Mouse (Mus musculus) heart, adult 9 months (tissue): ENCODE data around the gene Lat.
"Not testable (repeated sequence)": the region's sequence is repeated elsewhere in the genome, so short reads cannot be mapped to it uniquely, and the experiment has no call there.

Source experiments
- DNase-seq, 2 experiments: peaks; one replicate each; pipeline ENCODE4 v3.0.0; 2022; ENCODE audit warnings: low spot score in 2 of 2

Lat gene

GRCm38 (mm10) chr7:126369393-126369792 lies at the start of gene Lat:
Lat (minus strand) TSS chr7:126369570.
- no peak for DNase-seq

GRCm38 (mm10) chr7:126418496-126418895 lies 49.1 kb upstream of the Lat start:
- DNase-seq: no peak

- DNase-seq: no peak
Measured at GRCm38 (mm10) chr7:126417606-126418005, 48.2 kb upstream of the Lat start.

- no peak for DNase-seq
Measured at GRCm38 (mm10) chr7:126417045-126417444, 47.7 kb upstream of the Lat start.

GRCm38 (mm10) chr7:126416615-126417014 lies 47.2 kb upstream of the Lat start:
- DNase-seq: no peak

GRCm38 (mm10) chr7:126414725-126415124 lies 45.4 kb upstream of the Lat start, which contains the start of gene Cd19:
Cd19 (minus strand) TSS chr7:126414889.
- DNase-seq: no peak

DNA sequence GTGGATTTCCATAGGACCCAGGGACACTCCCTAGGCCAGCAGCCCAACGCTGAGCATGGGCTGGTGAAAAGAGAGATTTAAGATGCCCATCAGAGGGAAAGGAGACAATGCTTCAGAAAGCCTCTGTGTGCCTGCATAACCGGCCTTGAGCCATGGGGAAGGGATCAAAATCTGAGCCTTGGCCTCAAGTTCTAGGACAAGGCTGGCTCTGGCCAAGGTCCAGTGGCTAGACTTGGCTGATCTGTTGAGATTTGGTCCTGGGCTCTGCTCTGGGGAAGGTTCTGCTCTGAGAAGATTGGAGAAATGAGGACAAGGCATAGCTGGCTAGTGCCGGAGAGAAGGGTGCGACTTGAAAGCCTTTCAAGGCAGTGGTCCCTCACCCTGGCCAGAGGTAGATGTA lies 41.7 kb upstream of the Lat start:
- DNase-seq: no peak

DNA sequence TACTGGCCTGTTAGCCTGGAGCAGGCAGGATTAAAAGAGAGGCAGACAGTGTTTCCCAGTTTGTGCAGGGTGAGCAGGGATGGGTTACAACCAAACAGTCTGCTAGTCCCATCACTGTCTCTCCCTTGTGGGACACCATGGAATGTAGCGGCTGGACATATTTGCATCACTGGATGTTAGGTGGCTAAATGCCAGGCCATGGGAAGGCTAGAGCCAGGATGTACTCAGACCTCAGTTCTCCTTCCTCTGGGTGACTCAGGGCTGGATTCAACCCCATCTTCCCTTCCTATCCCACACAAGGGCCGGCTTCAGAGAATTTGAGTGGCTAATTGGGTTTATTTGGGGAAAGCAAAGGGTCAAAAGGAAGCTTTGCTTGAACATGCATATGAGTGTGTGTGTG lies 39.3 kb upstream of the Lat start:
- DNase-seq: no peak

DNA sequence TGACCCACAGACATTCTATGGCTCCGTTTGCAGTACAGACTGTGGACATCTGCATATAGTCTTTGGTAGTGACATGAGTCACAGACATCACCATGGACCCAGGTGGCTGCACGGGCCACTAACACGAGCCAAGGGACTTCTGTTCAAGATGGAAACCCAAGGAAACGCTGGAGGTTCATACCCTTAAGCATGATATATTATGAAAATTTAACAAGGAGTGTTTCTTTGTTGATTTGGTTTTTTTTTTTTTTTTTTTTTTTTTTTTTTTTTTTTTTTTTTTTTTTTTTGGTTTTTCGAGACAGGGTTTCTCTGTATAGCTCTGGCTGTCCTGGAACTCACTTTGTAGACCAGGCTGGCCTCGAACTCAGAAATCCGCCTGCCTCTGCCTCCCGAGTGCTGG lies 33.1 kb upstream of the Lat start:
- not testable (repeated sequence) for DNase-seq

- peak; percentile 40 to 62 for DNase-seq
Measured at GRCm38 (mm10) chr7:126399548-126399947, 30.2 kb upstream of the Lat start.

- DNase-seq: no peak
Measured at GRCm38 (mm10) chr7:126397822-126398221, 28.5 kb upstream of the Lat start.

DNA sequence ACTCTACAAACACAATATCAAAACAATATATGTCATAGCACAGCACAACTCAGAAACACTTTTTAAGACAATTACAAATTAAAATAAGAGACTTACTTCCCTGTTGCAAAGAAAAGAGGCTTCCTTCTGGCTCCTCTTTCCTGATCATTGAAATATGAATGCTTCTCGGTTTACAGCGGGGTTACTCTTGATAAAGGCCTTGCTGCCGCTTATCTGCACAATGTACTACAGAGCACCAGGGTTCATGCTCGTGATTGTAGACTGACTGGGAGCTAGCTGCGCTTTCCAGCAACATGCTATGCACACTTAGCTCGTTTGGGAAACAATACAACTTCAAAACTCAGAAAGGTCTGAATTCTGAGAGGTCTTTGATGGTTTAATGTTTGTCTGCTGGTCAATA lies 27.9 kb upstream of the Lat start:
- peak in 1 of 2 experiments; percentile 12 for DNase-seq

GRCm38 (mm10) chr7:126396298-126397119 lies 27.1 kb upstream of the Lat start, which contains the start of gene Nfatc2ip:
Nfatc2ip (minus strand) TSS chr7:126396737.
- peak; percentile 98 for DNase-seq

DNA sequence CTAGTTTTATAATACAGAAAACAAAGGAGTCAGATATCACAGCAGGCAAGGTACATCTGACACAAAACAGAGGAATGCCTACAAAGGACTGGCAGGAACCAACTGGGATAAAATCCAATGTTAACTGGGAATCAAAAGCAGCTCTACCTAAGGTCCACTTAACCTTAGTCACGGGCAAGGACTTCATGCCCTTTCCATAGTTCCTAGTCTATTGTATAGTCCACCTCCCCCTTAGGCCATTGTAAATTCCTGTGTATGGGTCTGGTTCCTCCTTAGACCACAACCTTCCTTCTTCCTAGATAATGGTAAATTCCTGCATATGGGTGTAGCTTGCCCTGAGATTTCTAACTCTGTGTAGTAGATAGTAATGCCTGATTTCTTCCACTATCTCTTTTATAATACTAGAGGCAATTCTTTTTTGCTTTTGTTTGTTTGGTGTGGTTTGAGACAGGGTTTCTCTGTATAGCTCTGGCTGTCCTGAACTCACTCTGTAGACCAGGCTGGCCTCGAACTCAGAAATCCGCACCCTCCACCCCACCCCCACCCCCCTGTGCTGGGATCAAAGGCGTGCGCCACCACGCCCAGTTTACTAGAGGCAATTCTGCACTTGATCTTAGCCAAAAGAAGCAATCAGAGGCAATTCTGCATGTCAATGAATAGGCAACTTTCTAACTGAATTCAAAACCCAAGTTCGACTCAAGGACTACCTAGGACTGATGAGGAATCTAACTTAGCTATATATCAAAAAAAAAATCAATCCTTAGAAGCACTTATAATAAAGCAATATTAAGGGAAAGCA lies 22.9 kb upstream of the Lat start:
- not testable (repeated sequence) for DNase-seq

DNA sequence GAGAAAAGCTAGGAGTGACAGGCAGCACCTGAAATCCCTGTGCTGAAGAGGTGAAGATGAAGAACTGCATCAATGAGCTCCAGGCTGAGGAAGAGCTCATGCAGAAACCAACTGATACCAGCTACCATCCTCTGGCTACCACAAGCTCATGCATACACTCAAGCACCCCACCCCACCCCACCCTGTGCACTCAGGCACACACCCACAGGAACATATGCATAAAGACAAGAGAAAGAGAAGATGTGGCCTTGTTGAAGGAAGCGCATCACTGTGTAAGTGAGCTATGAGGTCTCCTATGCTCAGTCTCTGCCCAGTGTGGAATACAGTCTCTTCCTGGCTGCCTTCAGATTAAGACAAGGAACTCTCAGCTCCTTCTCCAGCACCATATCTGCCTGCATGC lies 18.8 kb upstream of the Lat start:
- DNase-seq: no peak

DNA sequence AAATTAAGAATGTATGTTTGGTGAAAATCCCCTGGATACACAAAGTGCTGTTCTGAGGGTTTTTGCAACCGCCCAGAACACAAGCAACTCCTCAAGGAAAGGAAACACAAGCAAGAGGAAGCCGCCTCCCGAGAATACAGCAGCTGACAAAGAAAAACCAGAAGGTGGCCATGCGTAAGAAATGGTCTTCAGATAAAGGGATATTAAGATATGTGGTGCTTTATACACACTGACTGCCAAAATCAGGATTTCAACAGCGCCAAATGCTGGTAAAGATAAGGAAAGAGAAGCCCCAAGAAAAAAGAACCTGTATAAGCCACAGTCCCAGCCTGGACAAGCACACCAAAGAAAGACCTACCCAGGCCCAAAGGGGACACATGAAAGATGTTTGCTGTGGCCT lies 14.2 kb upstream of the Lat start:
- no peak for DNase-seq

DNA sequence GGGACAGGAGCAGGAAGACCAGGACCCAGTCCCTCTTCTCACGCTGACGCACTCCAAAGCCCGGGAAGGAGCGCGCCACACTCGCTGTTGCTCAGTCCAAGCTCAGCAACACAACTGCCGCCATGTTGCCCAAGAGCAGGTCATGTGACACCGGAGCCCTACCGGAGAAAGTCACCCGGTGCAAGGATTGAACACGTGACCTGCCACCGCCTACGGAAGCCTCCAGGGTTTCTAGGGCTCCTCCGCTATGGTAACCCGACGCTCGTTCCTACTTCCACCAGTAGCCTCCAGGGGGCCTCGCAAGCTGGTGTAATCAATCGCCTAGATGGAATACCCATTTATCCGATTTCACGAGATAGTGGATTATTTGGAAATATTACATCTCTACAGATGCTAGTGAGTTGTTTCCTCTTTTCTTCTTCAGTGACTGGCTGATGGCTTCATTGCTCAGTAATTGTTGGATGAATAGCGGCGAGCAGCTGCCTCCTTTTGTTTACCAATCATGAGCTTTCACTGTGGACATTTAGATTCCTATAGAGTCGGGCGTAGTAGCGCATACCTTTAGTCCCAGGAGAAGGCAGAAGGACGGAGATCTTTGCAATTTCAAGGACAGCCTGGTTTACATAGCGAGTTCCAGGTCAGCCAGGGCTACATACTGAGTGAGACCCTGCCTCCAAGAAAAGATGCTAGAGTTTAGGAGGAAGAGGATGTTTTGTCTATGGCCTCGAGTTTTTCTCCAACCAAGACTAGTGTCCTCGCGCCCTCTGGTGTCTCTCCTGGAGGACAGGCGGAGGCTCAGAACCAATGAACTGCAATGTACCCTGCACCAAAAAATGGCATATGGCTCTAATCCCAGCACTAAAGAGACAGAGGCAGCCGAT lies 8.1 kb upstream of the Lat start, which contains the start of gene Spns1:
Gene Spns1, minus strand, starts transcription at position 173 of the 881 bp plus-strand sequence.
- DNase-seq: peak; percentile 94 to 96

- peak in 1 of 2 experiments; percentile 20 for DNase-seq
Measured at GRCm38 (mm10) chr7:126376903-126377277, 7.5 kb upstream of the Lat start.

DNA sequence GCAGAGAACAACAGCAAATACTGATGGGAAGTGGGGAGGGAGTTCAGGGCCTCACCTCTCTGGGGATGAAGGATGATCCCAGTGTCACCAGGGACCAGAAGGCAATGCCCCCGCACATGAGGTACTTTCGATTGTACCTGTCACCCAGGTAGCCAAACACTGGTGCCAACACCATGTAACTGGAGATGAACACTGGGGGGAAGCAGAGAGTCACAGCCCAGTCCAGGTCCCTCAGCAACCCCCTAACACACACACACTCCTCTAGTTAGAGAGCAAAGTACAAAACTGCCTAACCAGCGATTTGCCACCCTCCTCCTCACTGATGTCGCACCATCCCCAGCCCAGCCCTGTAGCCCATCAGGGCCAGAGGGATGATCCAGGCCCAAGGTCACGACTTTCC lies 5.6 kb upstream of the Lat start:
- no peak for DNase-seq

GRCm38 (mm10) chr7:126374526-126374925 lies 5.2 kb upstream of the Lat start:
- DNase-seq: no peak

DNA sequence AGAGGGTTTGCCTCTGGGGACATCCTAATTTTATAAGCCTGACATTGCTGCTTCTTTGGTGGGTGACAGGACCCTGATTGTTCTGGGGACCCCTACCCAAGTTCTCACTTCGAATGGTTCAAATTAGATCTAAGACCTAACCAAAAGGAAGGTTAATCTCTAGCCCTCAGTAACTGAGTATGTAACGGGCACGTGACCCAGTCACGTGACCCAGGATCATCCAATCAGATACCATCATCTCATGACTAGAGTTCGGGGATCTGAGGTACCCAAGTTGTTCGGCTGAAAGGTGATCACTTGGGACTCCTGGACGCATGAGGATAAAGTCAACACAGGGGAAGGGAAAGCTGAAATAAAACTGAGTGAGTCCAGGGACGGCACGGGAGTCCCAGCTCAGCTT lies 3.6 kb upstream of the Lat start:
- no peak for DNase-seq

DNA sequence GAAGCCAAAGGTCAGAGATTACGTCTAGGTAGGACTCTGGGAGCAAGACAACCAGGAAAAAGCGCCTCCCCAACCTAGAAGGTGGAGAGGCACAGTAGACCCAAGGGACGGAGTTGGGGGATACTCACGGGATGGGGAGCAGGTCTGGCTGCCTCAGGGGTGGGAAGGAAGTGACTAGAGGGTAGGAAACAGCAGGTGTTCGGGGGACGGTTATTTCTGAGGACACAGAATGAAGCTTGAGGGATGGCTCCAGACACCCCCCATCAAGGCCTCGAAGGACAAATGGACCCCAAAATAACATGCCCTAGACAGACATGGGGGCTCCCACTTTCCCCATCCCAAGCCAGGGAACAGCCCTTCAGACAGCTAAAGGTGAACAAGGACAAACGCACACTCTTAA lies 1.0 kb downstream of the Lat start:
- DNase-seq: no peak
